29 mouse cellular contexts compared by ENCODE assay signal in the genomic region with DNA sequence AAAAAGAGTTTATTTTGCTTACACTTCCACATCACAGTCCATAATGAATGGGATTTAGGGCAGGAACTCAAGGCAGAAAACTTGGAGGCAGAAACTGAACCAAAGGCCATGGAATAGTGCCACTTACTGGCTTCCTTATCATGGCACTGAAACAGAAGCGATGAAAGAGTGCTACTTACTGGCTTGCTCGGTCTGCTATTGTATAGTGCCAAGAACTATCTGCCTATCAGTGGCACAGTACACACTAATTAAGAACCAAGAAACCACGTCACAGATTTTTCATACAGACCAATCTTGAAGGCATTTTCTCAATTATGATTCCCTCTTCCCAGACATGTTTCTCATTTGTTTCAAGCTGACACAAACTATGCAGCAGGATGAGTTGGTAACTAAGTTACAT.
"Had no signal": no experiment of that assay in that cellular context is flagged by ENCODE, and none has a peak within 500 bp of the region (broad histone marks: within the 10 kb centered on the region; RNA-seq: fewer than 3 reads in every experiment).

No protein-coding gene starts in this region.

- H3K9me3 ChIP-seq: heart, embryonic 13.5 days; heart, embryonic 15.5 days; hindbrain, embryonic 13.5 days; hindbrain, embryonic 15.5 days; kidney, embryonic 15.5 days; limb, embryonic 10.5 days; limb, embryonic 12.5 days; liver, embryonic 13.5 days; liver, embryonic 15.5 days had no signal

- H3K36me3 ChIP-seq: heart, embryonic 13.5 days; heart, embryonic 15.5 days; hindbrain, embryonic 13.5 days; hindbrain, embryonic 15.5 days; kidney, embryonic 15.5 days; limb, embryonic 10.5 days; limb, embryonic 12.5 days; liver, embryonic 13.5 days; liver, embryonic 15.5 days had no signal

- H3K4me1 ChIP-seq: heart, embryonic 13.5 days; heart, embryonic 15.5 days; hindbrain, embryonic 13.5 days; hindbrain, embryonic 15.5 days; kidney, embryonic 15.5 days; limb, embryonic 10.5 days; limb, embryonic 12.5 days; liver, embryonic 13.5 days; liver, embryonic 15.5 days had no signal

- H3K4me3 ChIP-seq: heart, adult 2 months; heart, embryonic 13.5 days; heart, embryonic 15.5 days; hindbrain, embryonic 13.5 days; hindbrain, embryonic 15.5 days; kidney, embryonic 15.5 days; limb, embryonic 10.5 days; limb, embryonic 12.5 days; liver, embryonic 13.5 days; liver, embryonic 15.5 days had no signal

- H3K9ac ChIP-seq: heart, embryonic 13.5 days; heart, embryonic 15.5 days; hindbrain, embryonic 13.5 days; hindbrain, embryonic 15.5 days; kidney, embryonic 15.5 days; limb, embryonic 12.5 days; liver, embryonic 13.5 days; liver, embryonic 15.5 days; liver, postnatal 0 days had no signal

- H3K27me3 ChIP-seq: heart, embryonic 13.5 days; heart, embryonic 15.5 days; hindbrain, embryonic 13.5 days; hindbrain, embryonic 15.5 days; kidney, embryonic 15.5 days; limb, embryonic 12.5 days; liver, embryonic 13.5 days; liver, embryonic 15.5 days had no signal

- H3K27ac ChIP-seq: heart, adult 2 months; heart, embryonic 13.5 days; heart, embryonic 15.5 days; hindbrain, embryonic 13.5 days; hindbrain, embryonic 15.5 days; hindbrain, postnatal 0 days; kidney, embryonic 15.5 days; kidney, postnatal 0 days; limb, embryonic 10.5 days; limb, embryonic 12.5 days; liver, embryonic 13.5 days; liver, embryonic 15.5 days had no signal

- ATAC-seq: hindbrain, postnatal 0 days; intestine, embryonic 16.5 days; liver, postnatal 0 days had no signal

- DNase-seq: gastrocnemius, postnatal 14 days; gastrocnemius, postnatal 36 days; heart, adult 11 months; heart, adult 2 months; heart, postnatal 14 days; heart, postnatal 36 days; kidney, adult 11 months; kidney, adult 2 months; kidney, adult 9 months; kidney, postnatal 14 days; kidney, postnatal 36 days; layer of hippocampus, adult 9-11 months; layer of hippocampus, postnatal 36 days; liver; liver, embryonic 13.5 days; liver, postnatal 0 days had no signal

- H3K4me2 ChIP-seq: heart, embryonic 11.5 days; heart, embryonic 13.5 days; heart, embryonic 15.5 days; hindbrain, embryonic 13.5 days; hindbrain, embryonic 15.5 days; kidney, embryonic 15.5 days; limb, embryonic 12.5 days; liver, embryonic 11.5 days; liver, embryonic 13.5 days; liver, embryonic 15.5 days had no signal
